Mouse (Mus musculus) C2C12 (cell line): ENCODE data around the gene Hist2h2be. TPM values are rescaled to one million over a fixed set of nuclear protein-coding genes. Genes with fewer than 3 reads are reported as not detected.
"Not testable (repeated sequence)": the region's sequence is repeated elsewhere in the genome, so short reads cannot be mapped to it uniquely, and the experiment has no call there.

Source experiments
- H3K27me3 ChIP-seq: one replicate; pipeline ENCODE4 v1.6.1; 2011; ENCODE audit not compliant: control insufficient read depth, insufficient read depth, insufficient read length
- H3K36me3 ChIP-seq: one replicate; pipeline ENCODE4 v1.6.1; 2011; ENCODE audit not compliant: control insufficient read depth, insufficient read depth
- H3K4me3 ChIP-seq: one replicate; pipeline ENCODE4 v1.5.1; 2011; ENCODE audit warnings: mild to moderate bottlenecking, control low read depth; ENCODE audit not compliant: poor library complexity, insufficient read depth, severe bottlenecking
- H3K79me2 ChIP-seq: one replicate; pipeline ENCODE4 v1.6.1; 2011; ENCODE audit not compliant: control insufficient read depth, insufficient read depth
- H3K79me3 ChIP-seq: one replicate; pipeline ENCODE4 v1.6.1; 2011; ENCODE audit warnings: low read depth, control low read depth
- H3ac ChIP-seq: one replicate; pipeline ENCODE3; 2011; ENCODE audit warnings: low read depth; ENCODE audit not compliant: control insufficient read depth, insufficient read length
- CEBPB ChIP-seq: IDR thresholded peaks from one replicate; pipeline ENCODE4 v1.6.1; 2011; ENCODE audit warnings: low read depth, mild to moderate bottlenecking, control low read depth, moderate library complexity
- CTCF ChIP-seq: IDR thresholded peaks from one replicate; pipeline ENCODE4 v1.5.1; 2011; ENCODE audit not compliant: control insufficient read depth, insufficient read depth, insufficient read length
- FOSL1 ChIP-seq: IDR thresholded peaks from one replicate; pipeline ENCODE4 v1.8.0; 2011; ENCODE audit warnings: mild to moderate bottlenecking, low read length; ENCODE audit not compliant: poor library complexity, insufficient read depth, severe bottlenecking
- MAX ChIP-seq: IDR thresholded peaks from one replicate; pipeline ENCODE4 v1.6.1; 2011; ENCODE audit warnings: mild to moderate bottlenecking, control low read depth
- MYOD1 ChIP-seq: IDR thresholded peaks from one replicate; pipeline ENCODE4 v1.6.1; 2011; ENCODE audit warnings: low read depth; ENCODE audit not compliant: control insufficient read depth, insufficient read length
- MYOG ChIP-seq: IDR thresholded peaks from one replicate; pipeline ENCODE4 v1.6.1; 2011; ENCODE audit not compliant: control insufficient read depth, insufficient read length; ENCODE audit errors: extremely low read depth
- USF1 ChIP-seq: IDR thresholded peaks from one replicate; pipeline ENCODE4 v1.6.1; 2011; ENCODE audit warnings: low read depth, mild to moderate bottlenecking, control low read depth, moderate library complexity
- polyA plus RNA-seq: library from polyadenylated mRNA; unstranded; fragments of >200 nt; fragmentation: generic; extraction: Trizol; gene quantifications from one replicate; pipeline ENCODE4 v1.2.1, GENCODE M21; 2012; ENCODE audit warnings: missing spikeins

Hist2h2be gene
- polyA plus RNA-seq, 1 experiment = 0.98 TPM

DNA sequence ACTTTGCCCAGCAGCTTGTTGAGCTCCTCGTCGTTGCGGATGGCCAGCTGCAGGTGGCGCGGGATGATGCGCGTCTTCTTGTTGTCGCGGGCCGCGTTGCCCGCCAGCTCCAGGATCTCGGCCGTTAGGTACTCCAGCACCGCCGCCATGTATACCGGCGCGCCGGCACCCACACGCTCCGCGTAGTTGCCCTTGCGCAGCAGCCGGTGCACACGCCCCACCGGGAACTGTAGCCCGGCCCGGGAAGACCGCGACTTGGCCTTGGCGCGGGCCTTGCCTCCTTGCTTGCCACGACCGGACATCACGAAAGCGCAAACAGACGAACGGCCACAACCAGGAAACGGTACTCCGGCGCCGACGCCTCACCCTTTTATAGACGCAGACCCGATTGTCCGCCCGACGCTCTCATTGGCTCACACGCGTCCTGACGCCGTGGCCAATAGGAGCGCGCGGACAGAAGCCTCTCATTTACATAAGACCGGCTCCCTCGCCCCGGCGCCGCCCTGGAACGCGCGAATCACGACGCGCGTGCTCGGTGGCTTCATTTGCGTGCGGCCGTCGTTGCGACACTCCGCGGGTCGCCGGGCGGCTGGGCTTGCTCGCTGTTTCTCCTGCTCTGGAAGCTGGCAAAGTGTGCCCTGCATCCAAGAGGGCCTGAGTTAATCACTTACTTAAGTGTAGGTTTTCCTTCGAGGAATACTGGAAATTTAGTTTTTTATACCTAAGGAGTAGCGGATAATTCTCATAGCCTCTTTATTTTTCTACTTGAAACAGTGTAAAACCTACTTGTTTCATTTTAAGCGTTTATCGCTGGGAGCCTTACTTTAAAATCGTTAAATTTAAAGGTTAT, 19.3 kb downstream of the Hist2h2be start, which contains the start of gene Hist2h2aa2:
Hist2h2aa2 (minus strand) TSS at position 328 of the 850 bp plus-strand sequence.
- H3K36me3 ChIP-seq, H3K79me2 ChIP-seq, H3K79me3 ChIP-seq, H3K27me3 ChIP-seq: not testable (repeated sequence)
- Histone ChIP-seq H3K4me3 (peak within 1 kb of the TSS; percentile 29), H3ac (peak within 1 kb of the TSS; percentile 35)

DNA sequence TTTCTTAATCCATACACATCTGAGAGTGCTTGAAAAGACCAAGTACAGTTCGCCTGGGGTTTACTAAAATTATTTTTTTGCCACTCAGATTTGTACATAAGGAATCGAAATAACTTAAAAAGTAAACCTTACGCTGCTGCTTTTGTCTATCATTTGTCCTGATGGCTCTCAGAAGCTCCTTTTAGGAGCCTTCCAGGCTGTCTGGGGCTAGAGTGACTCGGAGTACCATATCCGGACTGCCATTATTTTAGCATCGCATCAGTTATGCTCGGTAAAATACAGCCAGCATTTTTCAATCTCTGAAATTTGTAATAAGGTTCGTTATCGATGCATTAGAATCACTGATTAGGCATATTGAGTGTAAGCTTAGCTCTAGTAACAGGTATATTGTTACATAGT, 19.9 kb downstream of the Hist2h2be start:
- no peaks in the 10 kb centered on the region for H3K79me2 ChIP-seq
- H3K79me3 ChIP-seq = no peaks in the 10 kb centered on the region
- no peaks in the 10 kb centered on the region for H3K36me3 ChIP-seq
- no peak for TF ChIP-seq CEBPB
- TF ChIP-seq FOSL1 = no peak
- no peak for TF ChIP-seq MAX
- TF ChIP-seq CTCF = no peak
- no peak for TF ChIP-seq MYOG
- TF ChIP-seq USF1 = no peak
- no peak for TF ChIP-seq MYOD1
- H3ac ChIP-seq = no peak overlapping the region
- no peak overlapping the region for H3K4me3 ChIP-seq
- no peaks in the 10 kb centered on the region for H3K27me3 ChIP-seq

DNA sequence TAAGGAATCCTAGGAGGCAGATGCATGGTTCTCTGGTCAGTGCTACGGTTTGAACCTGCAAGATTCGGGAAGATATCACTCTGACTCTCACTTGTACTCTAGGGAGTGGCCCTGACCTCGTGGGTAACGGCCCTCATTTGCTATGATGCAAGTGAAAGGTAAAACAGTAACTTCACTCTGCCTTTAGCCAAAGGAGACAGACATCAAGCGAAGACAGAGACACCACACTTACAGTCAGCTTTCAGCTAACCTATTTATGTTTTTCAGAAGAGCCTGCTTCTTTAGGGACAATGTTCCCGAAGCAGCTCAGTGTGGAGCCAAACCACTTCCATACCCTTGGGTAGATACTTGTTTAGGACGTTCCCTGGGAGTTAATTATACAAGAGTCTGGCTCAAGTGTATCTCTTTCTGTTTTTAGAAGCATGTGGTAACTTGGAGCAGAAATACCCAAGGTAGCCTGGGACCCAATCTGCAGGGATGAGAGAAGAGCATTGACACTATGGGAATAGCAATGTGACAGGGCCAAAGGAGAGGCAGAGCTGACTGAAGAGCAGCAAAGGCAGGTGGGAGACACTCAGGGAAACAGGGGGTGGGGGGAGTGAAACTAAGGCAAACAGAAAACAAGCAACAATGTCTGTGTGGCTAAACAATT, 23.1 kb downstream of the Hist2h2be start:
- Histone ChIP-seq H3K27me3 (no peaks in the 10 kb centered on the region), H3K36me3 (no peaks in the 10 kb centered on the region), H3ac (peak overlapping the region; percentile 2), H3K4me3 (no peak overlapping the region), H3K79me2 (no peaks in the 10 kb centered on the region), H3K79me3 (peaks cover 2% of the 10 kb centered on the region)
- TF ChIP-seq MYOD1 (no peak), CEBPB (no peak), USF1 (no peak), FOSL1 (no peak)

DNA sequence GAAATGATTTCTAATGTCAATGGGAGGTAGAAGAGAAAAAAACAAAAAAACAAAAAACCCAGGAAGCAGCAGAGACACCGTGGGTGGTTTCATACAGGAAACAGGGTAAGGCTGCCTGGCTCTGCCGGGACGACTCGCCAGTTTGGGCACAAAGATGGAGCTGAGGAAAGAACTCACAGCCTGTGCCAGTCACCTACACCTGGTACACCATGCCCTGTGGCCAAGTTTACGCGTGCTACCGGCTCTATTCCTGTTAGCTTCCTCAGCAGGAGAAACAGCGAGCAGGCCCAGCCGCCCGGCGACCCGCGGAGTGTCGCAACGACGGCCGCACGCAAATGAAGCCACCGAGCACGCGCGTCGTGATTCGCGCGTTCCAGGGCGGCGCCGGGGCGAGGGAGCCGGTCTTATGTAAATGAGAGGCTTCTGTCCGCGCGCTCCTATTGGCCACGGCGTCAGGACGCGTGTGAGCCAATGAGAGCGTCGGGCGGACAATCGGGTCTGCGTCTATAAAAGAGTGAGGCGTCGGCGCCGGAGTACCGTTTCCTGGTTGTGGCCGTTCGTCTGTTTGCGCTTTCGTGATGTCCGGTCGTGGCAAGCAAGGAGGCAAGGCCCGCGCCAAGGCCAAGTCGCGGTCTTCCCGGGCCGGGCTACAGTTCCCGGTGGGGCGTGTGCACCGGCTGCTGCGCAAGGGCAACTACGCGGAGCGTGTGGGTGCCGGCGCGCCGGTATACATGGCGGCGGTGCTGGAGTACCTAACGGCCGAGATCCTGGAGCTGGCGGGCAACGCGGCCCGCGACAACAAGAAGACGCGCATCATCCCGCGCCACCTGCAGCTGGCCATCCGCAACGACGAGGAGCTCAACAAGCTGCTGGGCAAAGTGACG, 24.3 kb downstream of the Hist2h2be start, which contains the start of gene Hist2h2aa1:
Hist2h2aa1 (plus strand) TSS at position 495 of the 884 bp plus-strand sequence.
- not testable (repeated sequence) for H3K36me3 ChIP-seq, H3K27me3 ChIP-seq, H3K79me2 ChIP-seq, H3K79me3 ChIP-seq
- peak within 1 kb of the TSS; percentile 18 for H3K4me3 ChIP-seq
- peak; percentile 71 for TF ChIP-seq CEBPB
- H3ac ChIP-seq = peak within 1 kb of the TSS; percentile 91

GRCm38 (mm10) chr3:96246018-96246417, 25.1 kb downstream of the Hist2h2be start:
- H3ac ChIP-seq, H3K4me3 ChIP-seq, H3K79me2 ChIP-seq, H3K27me3 ChIP-seq, H3K36me3 ChIP-seq, H3K79me3 ChIP-seq: not testable (repeated sequence)

- not testable (repeated sequence) for H3K79me3 ChIP-seq, H3K79me2 ChIP-seq, H3K27me3 ChIP-seq, H3K36me3 ChIP-seq
- Histone ChIP-seq H3K4me3 (peak within 1 kb of the TSS; percentile 25), H3ac (peak within 1 kb of the TSS; percentile 67)
These were observed 25.5 kb downstream of the Hist2h2be start, which contains the start of gene Hist2h3c1 for GRCm38 (mm10) chr3:96246427-96246856. TSS of gene Hist2h3c1 (plus strand) at chr3:96246685.
